Mouse (Mus musculus) liver, embryonic 11.5 days (tissue): ENCODE measurements around the gene Lpgat1. TPM values are rescaled to one million over a fixed set of nuclear protein-coding genes. Genes with fewer than 3 reads are reported as not detected.

Experiments
- polyA plus RNA-seq: library from polyadenylated mRNA; unstranded; fragments of >200 nt; fragmentation: Nextera tagmentation; extraction: Ambion mirVana; gene quantifications from 2 replicates; pipeline ENCODE4 v1.2.1, GENCODE M21; 2014

Gene Lpgat1
- polyA plus RNA-seq, 1 experiment from 2014 or later = 22.1 TPM

Other genes starting within 250 kb of the Lpgat1 start
- 70.9 and 79.9 TPM in 2 replicates for gene Dtl, start 142.3 kb upstream of the Lpgat1 start, polyA plus RNA-seq
- gene Ints7, start 142.2 kb upstream of the Lpgat1 start, polyA plus RNA-seq = 54.1 and 57.6 TPM in 2 replicates
- gene Nek2, start 103.6 kb downstream of the Lpgat1 start, polyA plus RNA-seq = 54.2 and 60.5 TPM in 2 replicates
- gene Slc30a1, start 188.9 kb downstream of the Lpgat1 start, polyA plus RNA-seq = 2.6 and 3.1 TPM in 2 replicates